Mouse (Mus musculus) hindbrain, embryonic 15.5 days (tissue): ENCODE data around the gene Scaf1. TPM values are rescaled to one million over a fixed set of nuclear protein-coding genes. Genes with fewer than 3 reads are reported as not detected.
"Not testable (repeated sequence)": the region's sequence is repeated elsewhere in the genome, so short reads cannot be mapped to it uniquely, and the experiment has no call there.

Experiments used
- ATAC-seq: fragments of 200-750 bp; cut with Nextera tagmentation; 2 replicates; pipeline ENCODE4 v1.8.0; 2017; ENCODE audit warnings: low read depth, moderate number of reproducible peaks, moderate TSS enrichment; ENCODE audit not compliant: low FRiP score
- H3K27ac ChIP-seq: fragments of 300-500 bp; sonication (generic); replicated peaks from 2 replicates; pipeline ENCODE4 v1.5.1; 2015; ENCODE audit warnings: mild to moderate bottlenecking, inconsistent platforms
- H3K27me3 ChIP-seq: fragments of 300-500 bp; sonication (generic); 2 replicates; pipeline ENCODE4 v1.6.1; 2015; ENCODE audit warnings: control low read depth, inconsistent platforms
- H3K36me3 ChIP-seq: fragments of 300-500 bp; sonication (generic); 2 replicates; pipeline ENCODE4 v1.6.1; 2015; ENCODE audit warnings: control low read depth, inconsistent platforms
- H3K4me1 ChIP-seq: fragments of 300-500 bp; sonication (generic); replicated peaks from 2 replicates; pipeline ENCODE4 v1.6.1; 2015; ENCODE audit warnings: control low read depth, inconsistent platforms
- H3K4me2 ChIP-seq: fragments of 300-500 bp; sonication (generic); 2 replicates; pipeline ENCODE4 v1.6.1; 2015; ENCODE audit warnings: moderate library complexity, mild to moderate bottlenecking, inconsistent platforms
- H3K4me3 ChIP-seq: fragments of 300-500 bp; sonication (generic); 2 replicates; pipeline ENCODE4 v1.5.1; 2015; ENCODE audit warnings: mild to moderate bottlenecking, inconsistent platforms
- H3K9ac ChIP-seq: fragments of 300-500 bp; sonication (generic); 2 replicates; pipeline ENCODE4 v1.6.1; 2015; ENCODE audit warnings: inconsistent platforms
- H3K9me3 ChIP-seq: fragments of 300-500 bp; sonication (generic); 2 replicates; pipeline ENCODE4 v1.6.1; 2016; ENCODE audit warnings: control low read depth, inconsistent platforms
- WGBS: fragments of 180-500 bp; shearing (Covaris S2); methylation state at CpG from one replicate; pipeline ENCODE4 v1.1.7; 2015; 5-methylcytosine and 5-hydroxymethylcytosine counted together
- polyA plus RNA-seq: library from polyadenylated mRNA; unstranded; fragments of >200 nt; fragmentation: Nextera tagmentation; extraction: Ambion mirVana; gene quantifications from 2 replicates; pipeline ENCODE4 v1.2.1, GENCODE M21; 2015

Gene Scaf1
- polyA plus RNA-seq, 1 experiment from 2014 or later = 56.5 TPM

DNA sequence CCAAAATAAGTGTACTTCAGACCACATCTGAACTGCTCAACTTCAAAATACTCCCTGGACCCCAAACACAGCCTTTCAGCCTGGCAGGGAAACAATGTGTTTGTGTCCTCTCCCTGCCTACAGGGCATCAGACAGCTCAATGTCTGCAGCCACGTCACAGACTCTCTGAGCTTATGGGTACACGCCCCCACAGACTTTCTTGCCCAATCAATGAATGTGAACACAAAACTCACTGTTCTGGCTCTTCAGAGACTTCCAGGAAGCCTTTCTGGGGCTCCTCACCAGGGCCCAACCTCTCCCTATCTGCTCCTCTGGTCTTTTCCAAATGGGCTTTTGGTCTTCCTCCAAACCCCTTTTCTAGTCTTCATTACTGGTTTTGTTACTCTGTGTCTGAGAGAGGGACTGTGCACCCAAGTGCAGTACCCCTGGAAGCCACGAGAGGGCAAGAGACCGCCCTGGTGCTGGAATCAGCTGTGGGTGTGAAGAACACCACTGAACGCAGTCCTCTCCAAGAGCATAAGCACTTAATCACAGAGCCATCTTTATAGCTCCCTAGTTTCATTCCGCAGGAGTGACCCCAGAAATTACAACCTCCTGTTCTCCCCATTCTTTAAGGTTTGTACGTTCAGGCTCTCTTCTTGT lies 21.7 kb upstream of the Scaf1 start:
- Histone ChIP-seq H3K9me3 (no peaks in the 10 kb centered on the region), H3K27me3 (no peaks in the 10 kb centered on the region), H3K4me1 (no peaks in the 10 kb centered on the region), H3K27ac (no peak overlapping the region), H3K9ac (no peak overlapping the region), H3K36me3 (peaks cover 97% of the 10 kb centered on the region), H3K4me3 (no peak overlapping the region), H3K4me2 (no peak overlapping the region)
- 72% methylated on average over 7 of the region's 7 CpGs for WGBS
- no peak for ATAC-seq

DNA sequence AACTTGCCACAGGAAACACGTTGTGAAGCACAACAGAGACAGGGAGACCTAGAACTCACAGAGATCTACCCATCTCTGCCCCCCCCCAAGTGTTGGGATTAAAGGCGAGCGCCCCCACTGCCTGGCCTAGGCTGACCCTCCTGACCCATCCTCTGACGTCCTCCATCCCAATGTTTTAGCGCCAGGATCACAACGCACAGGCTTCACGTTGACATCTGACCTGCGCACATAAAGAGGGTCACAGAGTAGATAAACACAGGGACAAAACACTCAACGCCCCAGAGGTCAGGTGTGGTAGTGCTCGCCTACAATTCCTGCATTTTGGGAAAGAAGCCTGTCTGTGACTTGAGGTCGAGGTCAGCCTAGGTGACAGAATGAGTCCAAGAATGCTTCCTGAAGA lies 20.5 kb upstream of the Scaf1 start:
- ATAC-seq = no peak
- H3K36me3 ChIP-seq = peaks cover 97% of the 10 kb centered on the region
- WGBS = 88% methylated on average over 11 of the region's 11 CpGs

DNA sequence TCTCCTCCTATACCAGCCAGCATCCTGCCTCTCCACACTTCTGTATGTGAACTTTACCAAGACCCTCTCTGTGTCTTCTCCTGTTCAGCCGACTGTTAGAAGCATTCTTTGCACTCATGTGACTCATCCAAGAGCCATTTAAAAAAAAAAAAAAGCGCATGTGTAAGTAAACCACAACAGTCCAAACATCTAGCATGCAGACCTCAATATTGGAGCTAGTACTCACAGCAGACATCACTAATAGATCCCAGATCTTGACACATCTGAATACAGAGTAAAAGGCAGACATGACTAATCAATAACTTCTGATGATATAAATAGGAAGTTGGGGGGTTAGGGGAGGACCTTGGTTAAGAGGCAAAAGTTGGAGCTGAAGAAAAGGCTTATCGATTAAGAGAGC lies 19.5 kb upstream of the Scaf1 start:
- WGBS = 92% methylated on average over 3 of the region's 3 CpGs
- no peaks in the 10 kb centered on the region for H3K4me1 ChIP-seq
- H3K9ac ChIP-seq = no peak overlapping the region
- H3K27ac ChIP-seq = no peak overlapping the region
- H3K4me2 ChIP-seq = no peak overlapping the region
- H3K36me3 ChIP-seq = peaks cover 96% of the 10 kb centered on the region
- no peaks in the 10 kb centered on the region for H3K9me3 ChIP-seq
- no peak for ATAC-seq
- no peaks in the 10 kb centered on the region for H3K27me3 ChIP-seq
- H3K4me3 ChIP-seq = no peak overlapping the region

More for the DNA sequence above, 20.5 kb upstream of the Scaf1 start:
- Histone ChIP-seq H3K27me3 (no peaks in the 10 kb centered on the region), H3K9me3 (no peaks in the 10 kb centered on the region), H3K4me3 (no peak overlapping the region), H3K27ac (no peak overlapping the region), H3K4me2 (no peak overlapping the region), H3K4me1 (no peaks in the 10 kb centered on the region), H3K9ac (no peak overlapping the region)

DNA sequence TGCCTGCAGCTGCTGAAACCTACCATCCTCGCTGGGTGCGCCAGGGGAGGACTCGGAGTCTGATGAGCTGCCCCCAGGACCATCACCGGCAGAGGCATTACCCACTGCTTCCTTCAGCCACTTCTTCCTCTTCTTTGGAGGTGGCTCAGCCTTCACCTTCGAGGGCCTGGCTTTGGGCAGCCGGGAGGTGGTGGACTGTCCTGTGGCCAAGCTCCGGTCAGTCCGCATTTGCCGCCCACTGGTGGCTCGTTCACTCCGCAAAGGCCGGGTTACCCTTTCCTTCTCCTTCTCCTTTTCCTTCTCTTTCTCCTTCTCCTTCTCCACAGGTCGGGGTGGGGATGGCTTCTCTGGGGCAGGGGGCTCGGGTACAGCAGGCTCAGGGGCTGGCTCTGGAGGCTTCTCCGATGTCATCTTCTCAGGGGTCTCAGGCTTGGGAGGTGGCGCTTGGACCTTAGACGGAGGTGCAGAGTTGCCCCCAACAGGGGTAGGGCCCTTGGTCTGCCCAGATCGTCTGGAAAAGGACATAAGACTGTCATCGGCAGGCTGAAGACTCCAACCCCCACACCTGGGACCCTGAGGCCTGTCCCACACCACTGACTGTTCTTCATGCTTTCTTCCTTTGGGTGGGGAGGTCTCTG lies 17.7 kb upstream of the Scaf1 start:
- WGBS = 96% methylated on average over 19 of the region's 19 CpGs
- Histone ChIP-seq H3K4me2 (no peak overlapping the region), H3K4me3 (no peak overlapping the region), H3K27me3 (no peaks in the 10 kb centered on the region), H3K27ac (no peak overlapping the region), H3K4me1 (no peaks in the 10 kb centered on the region), H3K9ac (no peak overlapping the region), H3K36me3 (peaks cover 94% of the 10 kb centered on the region), H3K9me3 (no peaks in the 10 kb centered on the region)
- ATAC-seq = no peak

DNA sequence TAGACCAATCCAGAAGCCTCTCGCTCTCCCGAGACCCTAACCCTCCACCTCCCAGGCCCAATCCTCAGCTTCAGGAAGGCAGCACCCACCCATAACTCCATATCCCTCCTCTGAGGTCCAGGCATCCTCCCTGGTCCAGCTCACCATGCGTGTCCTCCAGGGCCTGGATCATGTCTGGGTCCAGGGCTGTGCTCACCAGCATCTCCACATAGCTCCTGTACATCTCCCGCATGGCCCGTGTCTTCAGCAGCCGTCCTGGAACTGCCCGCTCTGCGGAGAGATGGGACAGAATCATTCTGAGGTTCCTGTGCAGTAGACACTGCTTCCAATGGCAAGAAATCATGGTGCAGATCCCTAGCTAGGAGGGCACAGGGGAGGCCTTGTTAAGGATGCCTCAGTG lies 14.7 kb upstream of the Scaf1 start:
- H3K27me3 ChIP-seq = no peaks in the 10 kb centered on the region
- H3K9me3 ChIP-seq = no peaks in the 10 kb centered on the region
- no peak overlapping the region for H3K9ac ChIP-seq
- peaks cover 10% of the 10 kb centered on the region for H3K4me1 ChIP-seq
- ATAC-seq = no peak
- H3K36me3 ChIP-seq = peaks cover 90% of the 10 kb centered on the region
- H3K27ac ChIP-seq = no peak overlapping the region
- 98% methylated on average over 8 of the region's 8 CpGs for WGBS
- H3K4me2 ChIP-seq = no peak overlapping the region
- no peak overlapping the region for H3K4me3 ChIP-seq

DNA sequence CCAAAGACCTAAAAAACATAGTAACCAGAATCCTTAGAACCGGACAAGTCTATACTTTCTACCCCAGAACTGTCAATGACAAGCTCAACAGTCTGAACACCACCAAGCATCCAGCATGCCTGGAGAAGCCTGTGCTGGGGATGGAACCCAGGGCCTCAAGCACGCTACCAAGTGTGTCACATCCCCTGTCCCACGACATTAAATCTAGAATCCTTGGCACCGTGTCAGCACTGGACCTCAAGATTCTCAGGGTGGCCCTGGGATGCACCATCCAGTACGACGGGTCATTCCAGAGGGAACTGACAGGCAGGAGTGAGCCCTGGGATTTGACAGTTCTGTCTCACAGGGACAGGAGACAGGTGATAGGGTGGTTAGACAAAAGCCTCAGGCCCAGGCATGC lies 13.8 kb upstream of the Scaf1 start:
- 92% methylated on average over 6 of the region's 6 CpGs for WGBS
- H3K9ac ChIP-seq = no peak overlapping the region

DNA sequence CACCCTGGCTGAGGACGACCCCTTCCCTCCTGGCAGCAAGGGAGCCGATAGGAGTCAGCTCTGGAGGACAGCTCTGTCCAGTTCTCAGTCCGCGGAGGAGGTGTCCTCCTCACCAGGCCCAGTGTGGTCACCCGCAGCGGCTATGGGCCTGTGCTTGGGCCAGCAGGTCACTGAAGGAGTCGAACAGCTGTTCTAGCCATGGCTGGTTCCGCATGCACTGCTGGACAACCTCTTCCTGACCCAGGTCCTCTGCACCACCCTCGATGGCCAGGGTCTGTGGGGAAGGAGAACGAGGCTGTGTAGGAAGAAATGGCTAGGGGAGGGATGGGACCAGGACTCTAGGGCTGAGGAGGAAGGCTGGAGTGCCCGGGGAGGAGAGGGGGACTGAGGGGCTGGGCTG lies 12.2 kb upstream of the Scaf1 start:
- H3K4me1 ChIP-seq = peaks cover 11% of the 10 kb centered on the region
- H3K9me3 ChIP-seq = no peaks in the 10 kb centered on the region
- no peak overlapping the region for H3K27ac ChIP-seq
- WGBS = 93% methylated on average over 11 of the region's 11 CpGs
- H3K9ac ChIP-seq = no peak overlapping the region
- H3K27me3 ChIP-seq = no peaks in the 10 kb centered on the region
- ATAC-seq = no peak
- peaks cover 65% of the 10 kb centered on the region for H3K36me3 ChIP-seq
- H3K4me2 ChIP-seq = no peak overlapping the region
- no peak overlapping the region for H3K4me3 ChIP-seq

More for the DNA sequence above, 13.8 kb upstream of the Scaf1 start:
- Histone ChIP-seq H3K36me3 (peaks cover 82% of the 10 kb centered on the region), H3K4me1 (peaks cover 11% of the 10 kb centered on the region), H3K4me3 (no peak overlapping the region), H3K9me3 (no peaks in the 10 kb centered on the region), H3K27ac (no peak overlapping the region), H3K4me2 (no peak overlapping the region), H3K27me3 (no peaks in the 10 kb centered on the region)
- no peak for ATAC-seq

DNA sequence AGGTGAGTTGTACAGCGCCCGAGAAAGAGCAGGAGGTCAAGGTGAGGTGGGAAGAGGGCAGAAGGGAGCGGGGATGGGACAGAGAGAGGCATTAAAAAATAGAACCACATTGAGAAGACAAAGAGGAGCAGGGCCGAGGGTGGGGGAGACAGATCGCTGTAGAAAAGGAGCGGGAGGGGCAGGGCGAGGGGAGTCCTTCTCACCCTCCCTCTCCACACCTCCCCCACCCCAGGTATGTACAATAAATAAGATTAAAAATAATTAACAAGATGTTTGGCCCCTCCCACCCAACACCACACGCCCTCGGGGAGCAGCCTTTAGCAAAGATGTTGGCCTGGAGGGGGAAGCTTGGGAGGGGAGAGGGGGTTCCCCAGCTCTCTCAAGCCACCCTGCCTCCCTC lies 11.6 kb upstream of the Scaf1 start:
- 96% methylated on average over 9 of the region's 9 CpGs for WGBS
- no peaks in the 10 kb centered on the region for H3K27me3 ChIP-seq
- no peak overlapping the region for H3K9ac ChIP-seq
- H3K4me1 ChIP-seq = peaks cover 11% of the 10 kb centered on the region
- peaks cover 59% of the 10 kb centered on the region for H3K36me3 ChIP-seq
- H3K27ac ChIP-seq = no peak overlapping the region
- ATAC-seq = no peak
- H3K4me3 ChIP-seq = no peak overlapping the region
- H3K4me2 ChIP-seq = no peak overlapping the region
- H3K9me3 ChIP-seq = no peaks in the 10 kb centered on the region

DNA sequence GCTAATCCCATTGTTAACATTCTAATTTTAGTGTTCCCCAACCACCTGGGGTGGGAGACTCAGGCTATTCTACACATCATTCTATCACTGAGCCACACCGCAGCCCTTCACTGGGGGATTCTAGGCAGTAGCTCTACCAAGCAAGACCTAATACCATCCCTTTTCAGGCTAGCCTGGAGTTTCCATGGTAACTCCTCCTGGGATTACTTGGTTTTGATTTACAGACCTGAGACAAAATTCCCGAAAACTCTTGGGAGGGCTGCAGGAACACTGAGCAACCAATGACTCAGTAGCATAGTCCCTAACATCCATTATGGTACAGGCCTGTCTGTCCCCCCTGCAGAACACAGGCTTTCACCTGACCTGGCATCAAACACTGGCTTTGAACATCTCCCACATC lies 10.1 kb upstream of the Scaf1 start:
- Histone ChIP-seq H3K9me3 (no peaks in the 10 kb centered on the region), H3K27ac (peak overlapping the region; percentile 37; the same call in 1 of the 2 replicates), H3K4me3 (no peak overlapping the region), H3K27me3 (no peaks in the 10 kb centered on the region), H3K36me3 (peaks cover 45% of the 10 kb centered on the region), H3K4me1 (peaks cover 11% of the 10 kb centered on the region), H3K4me2 (no peak overlapping the region), H3K9ac (no peak overlapping the region)
- 50% methylated on average over 2 of the region's 2 CpGs for WGBS
- ATAC-seq = peak; percentile 19; the same call in 1 of the 2 replicates

DNA sequence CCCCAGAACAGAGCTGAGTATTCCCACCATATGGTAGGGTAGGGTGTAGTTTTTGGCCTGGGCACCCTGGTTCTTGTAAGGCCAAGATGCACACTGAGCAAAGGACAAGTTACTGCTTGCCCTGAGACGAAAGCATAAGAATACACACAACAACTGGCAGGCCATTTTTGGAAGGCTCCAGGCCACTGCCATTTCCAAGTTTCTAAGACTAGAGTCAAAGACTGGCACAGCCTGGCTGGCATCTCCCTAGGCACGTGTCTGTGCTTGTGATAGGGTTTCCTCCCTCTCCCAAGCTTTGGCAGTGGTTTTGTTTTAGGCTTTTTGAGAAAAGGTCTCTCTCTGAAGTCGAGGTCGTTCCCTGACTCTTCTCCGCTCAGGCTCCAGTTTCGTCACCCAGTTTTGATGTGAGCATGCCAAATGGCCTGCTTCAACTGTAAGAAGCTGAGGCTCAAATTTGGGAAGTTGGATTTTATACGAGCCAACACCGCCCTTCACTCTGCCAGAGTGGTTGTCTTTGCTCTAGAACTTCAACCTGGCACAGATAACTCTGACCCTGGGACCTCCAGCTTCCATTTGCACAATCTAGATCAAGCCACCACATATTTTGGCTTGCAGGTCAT lies 9.5 kb upstream of the Scaf1 start:
- H3K36me3 ChIP-seq = peaks cover 40% of the 10 kb centered on the region
- H3K27ac ChIP-seq = peak overlapping the region; percentile 37; the same call in 1 of the 2 replicates
- H3K4me1 ChIP-seq = peaks cover 11% of the 10 kb centered on the region
- H3K4me2 ChIP-seq = no peak overlapping the region
- no peak for ATAC-seq
- no peak overlapping the region for H3K4me3 ChIP-seq
- H3K9me3 ChIP-seq = no peaks in the 10 kb centered on the region
- WGBS = 77% methylated on average over 8 of the region's 8 CpGs
- no peaks in the 10 kb centered on the region for H3K27me3 ChIP-seq
- no peak overlapping the region for H3K9ac ChIP-seq

DNA sequence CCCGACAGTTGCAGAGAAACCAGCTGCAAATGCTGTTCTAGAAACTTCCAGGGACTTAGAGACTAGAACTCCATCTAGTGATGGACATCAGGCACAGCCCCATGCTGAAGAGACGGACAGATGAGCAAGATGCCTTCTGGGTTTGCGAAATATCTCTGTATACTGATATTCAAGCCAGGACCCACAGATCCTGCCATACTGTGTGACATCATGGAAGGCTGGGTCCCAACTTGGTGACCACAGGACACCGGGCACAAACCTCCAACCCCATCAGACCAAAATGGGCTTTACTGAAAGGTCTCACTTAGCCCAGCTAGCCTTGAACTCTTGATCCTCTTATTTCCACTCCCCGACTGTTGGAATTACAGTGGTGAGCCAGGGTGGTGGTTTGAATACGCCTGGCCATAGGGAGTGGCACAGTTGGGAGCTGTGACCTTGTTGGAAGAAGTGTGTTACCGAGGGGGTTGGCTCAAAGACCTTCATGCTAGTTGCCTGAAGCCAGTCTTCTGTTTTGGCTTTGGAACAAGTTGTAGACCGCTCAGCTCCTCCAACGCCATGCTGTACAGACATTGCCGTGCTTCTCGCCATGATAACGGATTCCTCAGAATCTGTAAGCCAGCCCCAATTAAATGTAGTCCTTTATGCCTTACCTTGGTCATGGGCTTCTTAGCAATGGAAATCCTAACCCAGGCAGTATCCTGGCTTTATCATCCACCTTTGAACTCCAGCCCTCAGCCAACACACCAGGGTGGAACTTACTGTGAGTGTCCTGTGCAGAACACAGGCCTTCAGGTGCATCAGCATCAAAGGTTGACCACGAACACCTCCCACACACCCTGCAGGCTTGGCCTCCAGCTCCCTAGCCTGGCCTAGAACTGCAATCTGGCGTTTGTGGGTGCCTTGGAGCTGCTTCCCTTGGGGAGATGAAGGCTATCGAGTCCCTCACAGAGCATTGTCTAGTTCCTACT lies 8.4 kb upstream of the Scaf1 start:
- H3K27me3 ChIP-seq = no peaks in the 10 kb centered on the region
- H3K27ac ChIP-seq = no peak overlapping the region
- H3K4me2 ChIP-seq = no peak overlapping the region
- H3K36me3 ChIP-seq = peaks cover 28% of the 10 kb centered on the region
- H3K4me1 ChIP-seq = peaks cover 11% of the 10 kb centered on the region
- no peak for ATAC-seq
- H3K4me3 ChIP-seq = no peak overlapping the region
- no peaks in the 10 kb centered on the region for H3K9me3 ChIP-seq
- 88% methylated on average over 15 of the region's 15 CpGs for WGBS
- no peak overlapping the region for H3K9ac ChIP-seq

DNA sequence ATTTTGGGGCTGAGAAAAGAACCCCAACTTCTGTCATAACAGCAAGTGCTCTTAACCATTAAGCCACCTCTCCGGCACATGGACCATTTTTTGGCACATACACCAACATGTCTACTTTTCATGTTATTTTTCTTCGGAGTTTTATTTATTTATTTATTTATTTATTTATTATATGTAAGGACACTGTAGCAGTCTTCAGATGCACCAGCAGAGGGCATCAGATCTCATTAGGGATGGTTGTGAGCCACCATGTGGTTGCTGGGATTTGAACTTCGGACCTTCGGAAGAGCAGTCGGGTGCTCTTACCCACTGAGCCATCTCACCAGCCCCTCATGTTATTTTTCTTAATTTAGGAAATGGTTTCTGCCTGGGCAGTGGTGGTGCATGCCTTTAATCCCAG lies 7.5 kb upstream of the Scaf1 start:
- H3K9me3 ChIP-seq, H3K27me3 ChIP-seq, H3K27ac ChIP-seq, H3K4me3 ChIP-seq, H3K4me2 ChIP-seq, H3K9ac ChIP-seq, ATAC-seq: not testable (repeated sequence)
- 81% methylated on average over 5 of the region's 5 CpGs for WGBS
- Histone ChIP-seq H3K4me1 (peaks cover 11% of the 10 kb centered on the region), H3K36me3 (peaks cover 23% of the 10 kb centered on the region)
